Mouse (Mus musculus) ES-E14 (cell line): ENCODE measurements around the gene Rdm1.

ENCODE experiments used
- CHD2 ChIP-seq: IDR thresholded peaks from 2 replicates; pipeline ENCODE4 v1.6.1; 2014; ENCODE audit warnings: mild to moderate bottlenecking, low read depth, low read length, inconsistent platforms
- HCFC1 ChIP-seq: IDR thresholded peaks from 2 replicates; pipeline ENCODE4 v1.6.1; 2012; ENCODE audit warnings: low read length, inconsistent platforms, borderline replicate concordance; ENCODE audit not compliant: insufficient read depth
- MAFK ChIP-seq: IDR thresholded peaks from 2 replicates; pipeline ENCODE4 v1.6.1; 2014; ENCODE audit warnings: mild to moderate bottlenecking, low read depth, low read length, inconsistent platforms; ENCODE audit not compliant: insufficient read depth
- ZC3H11A ChIP-seq: IDR thresholded peaks from 2 replicates; pipeline ENCODE4 v1.6.1; 2012; ENCODE audit warnings: low read depth, mild to moderate bottlenecking, inconsistent platforms, low read length, borderline replicate concordance
- ZNF384 ChIP-seq: IDR thresholded peaks from 2 replicates; pipeline ENCODE4 v1.6.1; 2012; ENCODE audit warnings: low read depth, low read length, inconsistent platforms

GRCm38 (mm10) chr11:101587676-101588075, 39.3 kb upstream of the Rdm1 start:
- TF ChIP-seq HCFC1 (no peak), MAFK (no peak), CHD2 (no peak), ZNF384 (no peak), ZC3H11A (no peak)
